Mouse (Mus musculus) limb, embryonic 15.5 days (tissue): Measurements from ENCODE around the gene Themis. TPM values are rescaled to one million over a fixed set of nuclear protein-coding genes. Genes with fewer than 3 reads are reported as not detected.

Source experiments
- ATAC-seq: fragments of 200-750 bp; cut with Nextera tagmentation; 2 replicates; pipeline ENCODE4 v1.8.0; 2017; ENCODE audit warnings: low read depth, moderate TSS enrichment; ENCODE audit not compliant: insufficient number of reproducible peaks, low FRiP score, low TSS enrichment
- H3K27ac ChIP-seq: fragments of 300-500 bp; sonication (generic); 2 replicates; pipeline ENCODE4 v1.5.1; 2015; ENCODE audit warnings: moderate library complexity, mild to moderate bottlenecking, inconsistent platforms
- H3K27me3 ChIP-seq: fragments of 300-500 bp; sonication (generic); 2 replicates; pipeline ENCODE4 v1.6.1; 2015; ENCODE audit warnings: inconsistent platforms
- H3K36me3 ChIP-seq: fragments of 300-500 bp; sonication (generic); 2 replicates; pipeline ENCODE4 v1.6.1; 2015; ENCODE audit warnings: inconsistent platforms
- H3K4me1 ChIP-seq: fragments of 300-500 bp; sonication (generic); 2 replicates; pipeline ENCODE4 v1.6.1; 2015; ENCODE audit warnings: inconsistent platforms
- H3K4me2 ChIP-seq: fragments of 300-500 bp; sonication (generic); 2 replicates; pipeline ENCODE4 v1.6.1; 2015; ENCODE audit warnings: mild to moderate bottlenecking, inconsistent platforms
- H3K4me3 ChIP-seq: fragments of 300-500 bp; sonication (generic); 2 replicates; pipeline ENCODE4 v1.5.1; 2015; ENCODE audit warnings: mild to moderate bottlenecking, inconsistent platforms
- H3K9ac ChIP-seq: fragments of 300-500 bp; sonication (generic); 2 replicates; pipeline ENCODE4 v1.6.1; 2015; ENCODE audit warnings: inconsistent platforms
- H3K9me3 ChIP-seq: fragments of 300-500 bp; sonication (generic); 2 replicates; pipeline ENCODE4 v1.6.1; 2016; ENCODE audit warnings: inconsistent platforms
- WGBS: fragments of 180-500 bp; shearing (Covaris S2); methylation state at CpG from one replicate; pipeline ENCODE4 v1.1.7; 2015; 5-methylcytosine and 5-hydroxymethylcytosine counted together
- polyA plus RNA-seq: library from polyadenylated mRNA; unstranded; fragments of >200 nt; fragmentation: Nextera tagmentation; extraction: Ambion mirVana; gene quantifications from 2 replicates; pipeline ENCODE4 v1.2.1, GENCODE M21; 2015

Themis gene
- polyA plus RNA-seq, 1 experiment from 2014 or later = not detected

- Histone ChIP-seq H3K9ac (no peak overlapping the region), H3K36me3 (no peaks in the 10 kb centered on the region), H3K4me3 (no peak overlapping the region), H3K27me3 (no peaks in the 10 kb centered on the region), H3K9me3 (no peaks in the 10 kb centered on the region), H3K4me1 (no peaks in the 10 kb centered on the region), H3K27ac (no peak overlapping the region), H3K4me2 (no peak overlapping the region)
- no peak for ATAC-seq
Measured at GRCm38 (mm10) chr10:28812571-28812936, 144.4 kb downstream of the Themis start.

- H3K36me3 ChIP-seq = no peaks in the 10 kb centered on the region
Measured at GRCm38 (mm10) chr10:28816160-28816559, 148.0 kb downstream of the Themis start.

GRCm38 (mm10) chr10:28822320-28822719 lies 154.2 kb downstream of the Themis start:
- Histone ChIP-seq H3K4me2 (no peak overlapping the region), H3K27ac (no peak overlapping the region), H3K36me3 (no peaks in the 10 kb centered on the region), H3K4me3 (no peak overlapping the region), H3K4me1 (no peaks in the 10 kb centered on the region), H3K9ac (no peak overlapping the region), H3K9me3 (no peaks in the 10 kb centered on the region), H3K27me3 (no peaks in the 10 kb centered on the region)
- no peak for ATAC-seq
- 91% methylated on average over 3 of the region's 3 CpGs for WGBS

More at GRCm38 (mm10) chr10:28816160-28816559, 148.0 kb downstream of the Themis start:
- WGBS = 63% methylated on average over 4 of the region's 4 CpGs
- Histone ChIP-seq H3K4me2 (no peak overlapping the region), H3K27me3 (no peaks in the 10 kb centered on the region), H3K9me3 (no peaks in the 10 kb centered on the region), H3K9ac (no peak overlapping the region), H3K4me1 (no peaks in the 10 kb centered on the region), H3K27ac (no peak overlapping the region), H3K4me3 (no peak overlapping the region)
- no peak for ATAC-seq

GRCm38 (mm10) chr10:28842605-28843004 lies 174.4 kb downstream of the Themis start:
- H3K36me3 ChIP-seq = no peaks in the 10 kb centered on the region
- no peaks in the 10 kb centered on the region for H3K27me3 ChIP-seq
- ATAC-seq = no peak
- H3K4me2 ChIP-seq = no peak overlapping the region
- no peak overlapping the region for H3K9ac ChIP-seq
- no peaks in the 10 kb centered on the region for H3K9me3 ChIP-seq
- no peak overlapping the region for H3K4me3 ChIP-seq
- peaks cover 7% of the 10 kb centered on the region; the same call in 1 of the 2 replicates for H3K4me1 ChIP-seq
- 29% methylated on average over 2 of the region's 2 CpGs for WGBS
- H3K27ac ChIP-seq = no peak overlapping the region

- H3K9me3 ChIP-seq = no peaks in the 10 kb centered on the region
- peaks cover 7% of the 10 kb centered on the region; the same call in 1 of the 2 replicates for H3K4me1 ChIP-seq
- no peak overlapping the region for H3K4me3 ChIP-seq
- no peak overlapping the region for H3K27ac ChIP-seq
- no peak overlapping the region for H3K9ac ChIP-seq
- no peak overlapping the region for H3K4me2 ChIP-seq
- H3K27me3 ChIP-seq = no peaks in the 10 kb centered on the region
- no peak for ATAC-seq
- no peaks in the 10 kb centered on the region for H3K36me3 ChIP-seq
- 23% methylated on average over 7 of the region's 7 CpGs for WGBS
Measured at GRCm38 (mm10) chr10:28843755-28844717, 175.9 kb downstream of the Themis start.

GRCm38 (mm10) chr10:28856154-28856553 lies 188.0 kb downstream of the Themis start:
- no peak overlapping the region for H3K4me3 ChIP-seq
- no peaks in the 10 kb centered on the region for H3K27me3 ChIP-seq
- no peak overlapping the region for H3K27ac ChIP-seq
- no peaks in the 10 kb centered on the region for H3K9me3 ChIP-seq
- WGBS = 80% methylated on average over 2 of the region's 2 CpGs
- no peaks in the 10 kb centered on the region for H3K36me3 ChIP-seq
- no peak for ATAC-seq
- no peak overlapping the region for H3K9ac ChIP-seq
- no peak overlapping the region for H3K4me2 ChIP-seq
- H3K4me1 ChIP-seq = no peaks in the 10 kb centered on the region

GRCm38 (mm10) chr10:28870580-28871354 lies 202.6 kb downstream of the Themis start:
- 37% methylated on average over 4 of the region's 4 CpGs for WGBS
- no peak for ATAC-seq

GRCm38 (mm10) chr10:28874605-28875004 lies 206.4 kb downstream of the Themis start:
- Histone ChIP-seq H3K4me3 (no peak overlapping the region), H3K36me3 (no peaks in the 10 kb centered on the region), H3K9ac (no peak overlapping the region), H3K4me2 (no peak overlapping the region), H3K27me3 (no peaks in the 10 kb centered on the region), H3K9me3 (no peaks in the 10 kb centered on the region), H3K4me1 (no peaks in the 10 kb centered on the region), H3K27ac (no peak overlapping the region)
- WGBS = 78% methylated on average over 4 of the region's 4 CpGs
- ATAC-seq = no peak

More at GRCm38 (mm10) chr10:28870580-28871354, 202.6 kb downstream of the Themis start:
- H3K36me3 ChIP-seq = no peaks in the 10 kb centered on the region
- H3K27me3 ChIP-seq = no peaks in the 10 kb centered on the region
- H3K4me2 ChIP-seq = no peak overlapping the region
- no peaks in the 10 kb centered on the region for H3K4me1 ChIP-seq
- no peak overlapping the region for H3K9ac ChIP-seq
- H3K27ac ChIP-seq = no peak overlapping the region
- no peak overlapping the region for H3K4me3 ChIP-seq
- no peaks in the 10 kb centered on the region for H3K9me3 ChIP-seq

- ATAC-seq = no peak
- H3K4me1 ChIP-seq = no peaks in the 10 kb centered on the region
- H3K4me2 ChIP-seq = no peak overlapping the region
- WGBS = 33% methylated on average over 1 of the region's 1 CpGs
- no peaks in the 10 kb centered on the region for H3K36me3 ChIP-seq
- no peak overlapping the region for H3K9ac ChIP-seq
- no peaks in the 10 kb centered on the region for H3K9me3 ChIP-seq
- H3K27me3 ChIP-seq = no peaks in the 10 kb centered on the region
- no peak overlapping the region for H3K4me3 ChIP-seq
- no peak overlapping the region for H3K27ac ChIP-seq
Measured at GRCm38 (mm10) chr10:28887643-28888042, 219.5 kb downstream of the Themis start.

- H3K9me3 ChIP-seq = no peaks in the 10 kb centered on the region
- no peaks in the 10 kb centered on the region for H3K4me1 ChIP-seq
- H3K4me2 ChIP-seq = no peak overlapping the region
- H3K27ac ChIP-seq = no peak overlapping the region
- no peak overlapping the region for H3K9ac ChIP-seq
- no peaks in the 10 kb centered on the region for H3K27me3 ChIP-seq
- H3K4me3 ChIP-seq = no peak overlapping the region
- H3K36me3 ChIP-seq = no peaks in the 10 kb centered on the region
- no peak for ATAC-seq
- WGBS = 71% methylated on average over 2 of the region's 2 CpGs
Measured at GRCm38 (mm10) chr10:28890886-28891285, 222.7 kb downstream of the Themis start.

GRCm38 (mm10) chr10:28898351-28898750 lies 230.2 kb downstream of the Themis start:
- Histone ChIP-seq H3K9ac (no peak overlapping the region), H3K4me1 (no peaks in the 10 kb centered on the region), H3K27ac (no peak overlapping the region), H3K4me2 (no peak overlapping the region), H3K36me3 (no peaks in the 10 kb centered on the region), H3K27me3 (no peaks in the 10 kb centered on the region), H3K4me3 (no peak overlapping the region), H3K9me3 (no peaks in the 10 kb centered on the region)
- no peak for ATAC-seq
- 50% methylated on average over 1 of the region's 1 CpGs for WGBS
